Mouse (Mus musculus): ENCODE measurements around the gene Hs6st1.

DNA sequence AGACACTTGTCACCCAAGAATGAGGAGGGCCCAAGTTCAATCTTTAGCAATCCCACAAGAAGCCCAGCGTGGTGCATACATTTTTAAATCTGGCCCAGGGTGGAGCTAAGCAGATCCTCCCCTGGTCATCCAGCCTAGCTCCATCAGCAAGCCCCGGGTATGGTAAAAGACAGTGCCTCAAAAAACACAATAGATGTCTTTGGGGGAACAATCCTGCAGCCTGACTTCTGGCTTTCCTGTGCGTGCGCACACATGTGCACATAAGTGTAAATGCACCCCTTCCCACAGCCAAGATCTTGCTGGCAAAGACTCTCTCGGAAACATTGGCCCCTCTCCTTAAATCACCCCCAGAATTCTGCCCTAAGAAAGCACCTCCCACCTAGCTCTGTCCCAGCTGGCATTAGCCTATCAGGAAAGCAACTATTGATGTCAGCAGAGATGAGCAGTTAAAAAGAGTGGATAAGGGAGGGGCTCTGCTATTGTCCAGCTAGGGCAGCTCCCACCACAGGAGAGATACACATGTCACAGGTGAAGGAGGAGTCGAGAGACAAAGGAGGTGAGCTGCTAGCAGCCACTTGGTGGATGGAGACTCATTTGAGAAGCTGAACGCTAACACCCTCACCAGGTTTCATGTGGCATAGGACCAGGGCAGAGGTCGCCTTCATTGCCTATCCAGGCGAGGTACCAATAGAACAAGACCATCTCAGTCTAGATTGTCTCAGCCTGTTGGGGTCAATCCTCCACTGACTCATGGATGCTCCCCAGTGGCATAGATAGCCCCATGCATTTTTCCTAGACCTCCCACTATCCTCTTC is 5.2 kb upstream of the Hs6st1 start:
- TF ChIP-seq TCF3 (IDR thresholded peaks at IDR 0.05; ENCODE audit: insufficient read length, low read depth) (no peak), POLR2A (IDR thresholded peaks at IDR 0.05; ENCODE audit: insufficient read length, low read depth) (no peak), CEBPB (IDR thresholded peaks at IDR 0.05; ENCODE audit: insufficient read depth, poor library complexity, severe bottlenecking) (no peak), E2F4 (IDR thresholded peaks at IDR 0.05; ENCODE audit: insufficient read depth) (no peak), TCF12 (IDR thresholded peaks at IDR 0.05; ENCODE audit: insufficient read depth, poor library complexity, severe bottlenecking) (no peak), USF1 (IDR thresholded peaks at IDR 0.05; ENCODE audit: low read depth) (no peak), MAX (IDR thresholded peaks at IDR 0.05; ENCODE audit: low read depth) (no peak), POLR2AphosphoS2 (IDR thresholded peaks at IDR 0.05; ENCODE audit: insufficient read length, low read depth) (no peak), MYOD1 (IDR thresholded peaks at IDR 0.05; ENCODE audit: control insufficient read depth in 1 of 3, insufficient read length in 2 of 3, low read depth in 2 of 3) (no peak), MYOG (IDR thresholded peaks at IDR 0.05; ENCODE audit: control insufficient read depth in 1 of 3, insufficient read depth in 1 of 3, insufficient read length in 2 of 3, low read depth in 2 of 3) (no peak)

Data from myocyte (in vitro differentiated cells).